Mouse (Mus musculus): ENCODE measurements at regions not wholly inside any gene's neighbourhood (a gene's known extent, or its start where the extent isn't known, plus 50 kb on each side); places are given as distances from the start of the nearest gene placed in this dataset.
"Not testable (repeated sequence)": the region's sequence is repeated elsewhere in the genome, so short reads cannot be mapped to it uniquely, and the experiment has no call there.

DNA sequence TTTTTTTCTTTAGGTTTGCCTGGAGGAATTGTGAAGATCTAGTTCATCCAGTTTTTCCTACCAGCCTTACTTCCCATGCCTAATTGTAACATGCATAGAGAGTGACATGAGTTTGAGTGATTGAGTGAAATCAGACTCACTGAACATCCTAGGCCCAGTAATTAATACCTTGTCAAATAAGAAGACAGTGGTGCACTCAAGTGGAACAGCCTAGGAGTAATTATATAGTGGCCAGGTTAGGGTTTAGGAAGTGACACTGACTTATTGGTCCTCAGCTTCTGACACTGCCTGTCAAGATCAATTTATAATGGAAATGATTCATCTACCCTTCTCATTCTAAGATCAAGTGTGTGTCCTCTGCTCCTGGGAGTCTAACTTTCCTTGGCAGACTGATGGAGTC is 250.8 kb downstream of the Tpbg start:
- DNase-seq (ENCODE audit: low read depth), result no peak

DNA sequence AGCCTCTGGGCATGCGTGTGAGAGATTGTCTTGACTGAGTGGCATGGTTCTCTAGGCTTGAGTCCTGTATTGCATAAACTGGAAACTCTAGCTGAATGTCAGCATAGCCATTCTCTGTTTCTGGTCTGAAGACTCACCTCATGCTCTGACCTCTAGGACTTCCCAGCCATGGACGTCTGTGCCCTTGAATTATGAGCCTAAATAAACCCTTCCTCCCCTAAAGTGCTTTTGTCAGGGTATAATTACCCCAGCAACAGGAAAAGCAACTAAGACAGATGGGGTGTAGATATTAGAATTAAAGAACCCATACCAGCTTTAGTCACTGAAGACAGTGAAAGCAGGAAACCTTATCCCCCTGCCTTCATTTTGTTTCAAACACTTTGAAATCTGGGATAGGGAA is 253.3 kb downstream of the Tpbg start:
- DNase-seq (ENCODE audit: low read depth), result no peak

DNA sequence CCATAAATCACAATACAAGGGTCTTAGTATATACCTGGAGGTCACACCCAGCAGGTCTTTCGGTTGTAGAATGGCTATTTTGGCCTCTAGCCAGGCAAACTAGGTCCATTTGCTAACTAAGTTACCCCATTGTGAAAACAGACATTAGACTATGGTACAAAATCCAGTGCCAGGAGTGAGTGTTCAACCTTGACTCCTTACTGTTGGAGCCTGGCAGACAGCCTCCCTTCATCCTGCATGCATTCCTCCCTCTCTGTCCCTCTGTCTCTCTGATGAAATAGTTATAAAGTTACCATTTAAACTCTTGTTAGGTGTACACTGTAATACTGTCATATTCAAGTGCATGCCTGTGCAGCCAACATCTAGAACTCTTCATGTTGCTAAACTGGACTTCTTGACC is 254.1 kb downstream of the Tpbg start:
- DNase-seq (ENCODE audit: low read depth), result no peak

DNA sequence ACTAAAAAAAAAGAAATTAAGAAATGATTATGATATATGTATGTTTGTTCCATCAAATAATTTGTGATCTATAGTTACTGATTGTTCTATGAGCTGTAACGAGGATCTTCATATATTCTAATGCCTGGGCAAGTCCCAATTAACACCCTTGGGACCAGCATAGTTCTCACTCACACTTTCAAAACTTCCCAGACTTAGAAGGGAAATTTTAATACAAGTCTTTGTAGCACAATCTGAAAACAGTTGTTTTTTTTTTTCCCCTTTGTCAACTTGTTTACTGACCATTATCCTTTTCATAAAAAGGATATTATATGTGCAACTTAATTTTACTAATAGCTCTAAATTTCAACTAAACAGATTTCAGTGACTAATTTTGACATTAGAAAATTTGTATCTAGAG is 257.1 kb downstream of the Tpbg start:
- no peak for DNase-seq (ENCODE audit: low read depth)

DNA sequence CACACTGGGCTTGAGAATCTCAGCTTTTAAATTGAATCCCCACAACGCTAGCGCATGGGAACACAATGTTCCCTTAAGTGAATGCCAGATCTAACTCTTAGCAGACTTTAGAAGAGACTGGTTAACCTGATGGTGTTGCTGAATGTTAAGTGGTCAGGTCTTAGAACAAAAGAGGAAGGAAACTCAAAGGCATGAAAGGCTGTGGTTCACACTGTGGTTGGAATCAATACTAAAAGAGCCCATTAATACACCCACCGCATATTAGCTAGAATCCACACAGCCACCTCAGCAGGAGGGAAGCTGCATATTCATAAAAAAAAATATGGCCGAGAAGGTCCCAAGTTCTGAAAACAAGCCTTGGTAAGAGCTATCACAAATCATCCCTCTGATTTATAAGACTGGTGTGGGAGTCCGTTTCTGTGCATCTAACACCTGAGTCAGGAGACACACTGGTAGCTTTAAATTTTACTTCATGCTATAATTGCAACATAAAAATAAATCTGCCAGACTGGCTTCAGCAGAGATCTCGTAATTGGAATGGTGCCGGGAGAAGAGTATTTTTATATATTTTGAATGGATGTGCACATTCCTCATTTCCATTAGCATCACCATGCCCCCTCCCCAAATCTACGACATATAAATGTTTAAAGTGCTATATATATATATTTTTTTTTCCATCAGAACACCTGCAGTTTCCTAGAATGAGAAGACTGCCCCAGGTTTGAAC is 259.3 kb downstream of the Tpbg start:
- DNase-seq (ENCODE audit: low read depth), result no peak

DNA sequence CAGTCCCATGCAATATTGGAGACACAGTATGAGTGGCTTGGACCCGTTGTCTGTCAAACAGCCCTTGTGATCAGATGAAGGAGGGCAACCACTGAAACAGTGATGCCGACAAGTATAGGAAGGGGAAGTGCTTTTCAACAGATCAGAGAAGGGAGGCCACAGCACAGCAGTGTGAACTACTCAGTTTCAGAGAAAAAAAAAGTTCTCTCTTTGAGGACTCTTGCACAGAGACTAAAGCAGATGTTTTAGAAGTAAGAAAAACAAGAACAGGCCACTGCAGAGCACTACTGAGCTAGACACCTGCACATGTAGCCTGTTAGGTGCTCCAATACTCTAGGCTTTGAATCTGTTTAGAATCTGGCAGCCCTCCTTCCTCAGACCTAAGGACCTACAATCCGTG is 261.4 kb downstream of the Tpbg start:
- DNase-seq (ENCODE audit: low read depth), result no peak

DNA sequence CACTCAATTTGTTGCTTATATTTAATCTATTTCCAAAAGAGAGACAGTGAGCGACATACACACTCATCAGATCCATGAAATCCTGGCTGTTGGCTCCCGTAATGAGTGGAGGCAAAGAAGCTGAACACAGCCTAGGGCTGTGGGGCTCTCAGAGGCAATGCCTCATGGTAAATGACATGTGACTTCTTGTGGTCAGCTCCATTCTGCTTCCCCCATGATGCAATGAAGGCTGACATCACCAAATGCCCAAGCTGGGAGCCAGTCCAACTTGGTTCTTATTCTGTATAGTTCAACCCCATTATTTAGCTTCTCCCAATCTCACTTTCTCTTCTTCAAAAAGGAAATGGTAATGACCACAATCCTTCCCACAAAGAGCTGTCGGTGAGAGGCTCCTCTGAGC is 262.5 kb downstream of the Tpbg start:
- DNase-seq (ENCODE audit: low read depth), result no peak

DNA sequence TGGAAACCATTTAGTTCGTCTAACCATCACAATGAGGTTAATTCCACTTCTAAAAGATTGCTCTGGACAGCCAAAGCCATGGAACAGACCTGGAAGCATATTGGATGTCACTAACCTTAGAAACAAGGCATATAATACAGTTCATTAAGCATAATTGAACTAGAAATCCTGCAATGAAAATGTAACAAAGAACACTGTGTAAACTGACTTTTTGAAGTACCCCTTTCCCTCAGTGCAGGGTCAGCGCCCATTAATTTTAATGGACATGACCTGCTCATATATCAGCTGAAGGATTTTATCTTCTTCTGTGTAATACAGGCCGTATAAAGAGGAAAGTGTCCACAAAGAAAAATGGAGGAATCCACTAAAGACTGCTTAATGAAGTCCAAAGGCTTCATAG is 263.7 kb downstream of the Tpbg start:
- no peak for DNase-seq (ENCODE audit: low read depth)

DNA sequence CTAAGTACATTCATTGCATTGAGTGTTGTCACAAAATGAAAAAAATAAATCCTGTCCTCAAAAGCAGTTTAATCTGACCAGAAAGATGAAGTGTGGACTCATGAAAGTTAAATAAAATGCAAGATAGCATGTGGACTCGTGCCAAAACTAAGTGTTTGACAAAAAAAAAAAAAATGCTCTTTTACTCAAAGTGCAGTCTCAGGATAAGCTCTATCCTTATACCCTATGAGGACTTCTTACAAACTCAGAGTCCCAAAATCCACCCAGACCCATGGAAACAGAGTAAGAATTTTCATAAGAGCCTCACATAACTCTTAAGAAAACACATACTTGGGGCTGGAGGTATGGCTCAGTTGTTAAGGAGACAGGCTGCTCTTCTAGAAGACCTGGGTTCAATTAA is 267.7 kb downstream of the Tpbg start:
- DNase-seq (ENCODE audit: low read depth), result no peak

DNA sequence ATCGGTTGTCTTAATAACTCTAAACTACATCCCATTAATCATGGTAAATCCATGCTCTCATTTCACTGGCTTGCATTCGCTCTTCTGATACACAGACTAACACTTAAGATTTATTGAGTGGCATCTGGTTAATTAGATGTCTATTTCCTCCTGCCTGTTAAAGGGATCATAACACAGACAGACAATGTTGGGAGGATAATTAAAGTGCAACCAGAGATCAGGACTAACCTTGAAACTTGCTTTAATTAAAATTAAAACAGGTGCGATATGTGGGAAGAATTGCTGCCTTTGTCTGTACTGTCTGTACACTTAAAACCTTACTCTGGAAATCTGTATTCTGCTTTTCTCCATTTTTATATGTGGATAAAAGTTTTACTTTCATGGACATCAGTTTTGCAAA is 277.2 kb downstream of the Tpbg start:
- DNase-seq (ENCODE audit: low read depth), result no peak

DNA sequence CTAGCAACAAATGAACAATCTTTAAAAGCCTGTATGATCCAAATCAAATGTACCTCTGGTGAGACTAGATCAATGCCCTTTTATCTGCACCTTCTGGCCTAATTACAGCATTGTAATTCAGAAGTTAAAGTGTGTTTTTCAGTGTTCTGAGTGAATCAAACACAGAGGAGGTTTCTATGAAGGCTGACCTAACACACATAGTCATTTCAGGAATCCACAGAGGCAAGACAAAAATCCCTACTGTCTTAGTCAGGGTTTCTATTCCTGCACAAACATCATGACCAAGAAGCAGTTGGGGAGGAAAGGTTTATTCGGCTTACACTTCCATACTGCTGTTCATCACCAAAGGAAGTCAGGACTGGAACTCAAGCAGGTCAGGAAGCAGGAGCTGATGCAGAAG is 293.4 kb downstream of the Tpbg start:
- not testable (repeated sequence) for DNase-seq (ENCODE audit: low read depth)

DNA sequence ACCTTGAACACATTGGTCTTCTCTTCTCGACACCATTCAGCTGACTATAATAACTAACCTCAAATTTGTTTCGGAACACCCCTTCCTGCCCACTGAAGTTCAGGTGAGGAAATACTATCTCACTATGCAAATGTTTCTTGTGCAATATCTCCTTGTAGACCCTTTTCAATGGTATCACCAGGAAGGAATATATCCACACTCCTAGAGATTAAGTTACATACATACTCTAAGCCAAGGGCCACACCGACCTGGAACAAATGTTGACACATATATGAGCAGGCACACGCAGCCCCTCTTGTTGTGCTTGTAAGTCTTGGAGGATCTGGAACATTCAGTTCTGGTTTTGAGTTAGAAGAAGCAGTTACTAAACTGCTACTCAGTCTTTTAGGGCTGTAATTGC is 303.7 kb downstream of the Tpbg start:
- DNase-seq (ENCODE audit: low read depth), result no peak

DNA sequence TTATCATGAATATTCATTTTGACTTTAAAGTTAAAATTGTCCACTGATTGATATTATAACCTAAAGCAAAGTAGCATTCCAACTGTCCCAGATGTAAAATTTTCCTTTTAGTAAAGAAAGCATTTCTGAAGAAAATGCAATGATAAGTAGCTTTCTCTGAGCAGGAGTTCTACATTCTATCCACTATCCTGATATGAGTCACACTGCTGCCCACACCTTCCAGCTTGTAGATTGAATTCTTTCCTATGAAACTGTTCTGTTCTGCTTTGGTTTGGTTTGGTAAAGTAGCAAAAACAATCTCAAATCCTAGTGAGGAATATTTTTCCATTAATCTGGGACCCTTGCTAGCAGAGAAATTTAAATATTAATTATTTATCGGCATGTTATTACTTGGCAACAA is 304.4 kb downstream of the Ube2cbp start:
- no peak for DNase-seq (ENCODE audit: low read depth)

DNA sequence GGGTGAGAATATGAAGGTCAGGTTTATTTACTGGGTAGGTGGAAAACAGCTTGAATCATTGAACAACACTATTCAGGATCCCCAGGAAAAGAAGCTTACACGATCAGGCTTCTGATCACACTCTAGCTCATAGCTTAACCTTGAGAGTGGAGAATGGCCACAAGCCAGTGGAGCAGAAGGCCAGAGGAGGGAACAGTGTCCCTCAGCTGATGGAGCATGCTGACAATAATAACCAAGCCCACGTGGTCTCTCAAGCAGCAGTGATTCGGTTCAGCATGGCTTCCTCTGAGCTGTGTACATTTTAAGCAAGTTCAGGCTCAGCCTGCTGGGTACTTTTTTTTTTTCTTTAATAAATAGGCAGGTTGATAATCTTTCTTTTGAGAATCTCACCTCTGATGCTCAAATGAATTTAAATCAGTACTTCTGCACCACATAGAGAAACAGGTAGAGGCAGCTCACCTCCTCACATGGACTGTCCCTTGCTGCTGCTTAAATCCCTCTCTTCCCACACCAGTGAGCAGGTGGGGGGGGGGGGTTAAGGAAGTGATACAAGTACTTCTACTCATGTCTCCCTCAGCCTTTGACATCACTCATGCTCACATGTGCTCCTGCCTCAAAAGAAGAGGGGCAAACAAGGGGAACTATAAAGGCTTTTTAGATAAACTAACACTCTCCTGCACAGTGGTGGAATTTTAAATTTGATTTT is 298.2 kb downstream of the Ube2cbp start:
- DNase-seq (ENCODE audit: low read depth), result no peak

DNA sequence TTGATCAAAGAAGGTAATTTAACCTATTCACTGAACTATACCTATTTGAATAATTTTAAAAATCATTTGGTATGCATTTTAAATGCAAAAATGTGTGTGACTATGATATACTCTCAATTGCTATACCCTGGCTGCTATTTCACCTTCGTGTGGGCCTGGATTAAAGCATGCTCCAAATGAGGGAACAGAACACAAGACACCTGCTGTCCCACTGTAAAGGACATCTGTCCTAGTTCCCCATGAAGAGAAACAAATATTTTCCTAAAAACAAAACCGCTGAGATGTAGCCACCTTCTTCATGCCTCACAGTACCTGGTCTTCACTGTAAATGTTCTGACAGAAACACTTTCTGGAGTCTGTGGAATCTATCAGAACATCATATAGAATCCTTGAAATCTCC is 294.0 kb downstream of the Ube2cbp start:
- no peak for DNase-seq (ENCODE audit: low read depth)

DNA sequence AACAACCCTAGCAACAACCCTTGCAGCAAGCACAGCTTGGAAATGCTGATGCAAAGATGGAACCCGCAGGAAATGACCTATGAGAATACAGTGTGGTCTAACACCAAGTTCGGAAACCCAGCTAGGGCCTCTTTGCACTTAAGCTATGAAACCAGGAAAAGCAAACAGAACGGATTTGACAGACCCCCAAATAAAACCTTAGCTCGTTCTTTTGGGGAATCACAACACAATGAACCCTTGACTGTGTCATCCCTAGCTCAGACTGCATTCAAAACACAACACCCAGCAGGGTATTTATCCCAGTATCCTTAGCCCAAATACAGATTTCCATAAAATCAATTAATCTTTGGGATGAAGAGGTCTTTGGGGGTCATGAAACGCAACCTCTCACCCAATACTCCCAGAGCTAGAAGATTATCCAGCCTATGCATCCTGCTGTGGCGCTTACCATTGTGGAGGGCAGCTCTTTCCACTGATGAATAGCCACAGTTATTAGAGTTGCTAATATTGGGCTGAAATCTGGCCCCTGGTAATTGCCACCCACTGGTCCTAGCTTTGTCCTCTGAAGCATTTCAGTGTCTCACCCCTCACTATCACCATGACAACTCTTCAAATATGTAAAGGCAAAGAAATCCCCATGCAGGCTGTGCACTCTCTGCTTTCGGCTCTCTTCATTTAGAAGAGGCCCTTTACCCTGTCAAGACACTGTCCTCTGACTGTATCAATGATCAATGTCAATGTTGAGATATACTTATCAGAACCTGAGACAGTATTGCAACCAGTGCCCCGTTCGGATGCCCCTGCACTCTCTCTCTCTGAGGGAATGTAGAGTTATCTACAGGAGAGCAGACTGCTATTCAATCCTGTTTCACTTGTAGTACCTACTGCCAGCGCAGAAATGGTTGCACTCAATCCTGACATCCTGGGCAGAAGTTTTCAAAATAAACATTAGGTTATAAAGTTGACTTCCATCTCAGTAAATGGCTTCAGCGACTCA is 277.7 kb downstream of the Ube2cbp start:
- DNase-seq (ENCODE audit: low read depth), result no peak

DNA sequence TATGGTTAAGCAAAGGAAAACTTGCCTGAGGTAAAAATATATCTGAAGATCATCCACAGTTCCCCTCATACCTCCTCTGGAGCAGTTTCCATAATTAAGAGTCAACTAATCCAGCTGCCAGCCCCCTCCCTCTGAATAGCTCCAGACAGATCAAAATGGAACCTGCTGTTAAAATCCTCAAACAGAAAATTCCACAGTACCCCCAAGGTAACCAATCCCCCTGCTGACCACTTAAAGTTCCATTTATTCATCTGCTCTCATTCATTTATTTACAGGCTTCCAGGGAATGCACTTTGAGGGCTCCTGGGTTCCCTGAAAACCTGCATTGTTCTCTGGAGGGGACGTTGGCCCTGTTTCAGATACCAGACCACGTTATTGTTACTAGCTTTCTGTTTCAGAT is 275.9 kb downstream of the Ube2cbp start:
- DNase-seq (ENCODE audit: low read depth), result no peak

DNA sequence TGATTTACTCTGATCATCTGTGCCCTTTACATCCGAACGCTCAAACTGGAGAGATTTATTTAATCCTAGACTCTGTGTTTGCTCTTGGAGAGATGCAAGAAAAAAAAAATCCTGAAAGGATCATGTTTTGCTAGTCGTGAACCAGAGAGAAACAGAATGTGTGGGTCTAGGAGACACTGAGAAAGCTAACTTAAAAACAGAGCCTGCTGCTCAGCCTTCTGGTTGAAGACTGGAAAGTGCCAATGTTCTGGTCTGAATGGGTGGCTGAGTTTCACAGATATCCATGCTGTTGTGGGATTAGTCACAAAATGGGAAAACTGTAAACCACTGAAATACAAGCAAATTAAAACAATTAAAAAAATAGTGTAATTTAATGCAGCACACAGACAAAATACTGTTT is 259.7 kb downstream of the Ube2cbp start:
- no peak for DNase-seq (ENCODE audit: low read depth)

DNA sequence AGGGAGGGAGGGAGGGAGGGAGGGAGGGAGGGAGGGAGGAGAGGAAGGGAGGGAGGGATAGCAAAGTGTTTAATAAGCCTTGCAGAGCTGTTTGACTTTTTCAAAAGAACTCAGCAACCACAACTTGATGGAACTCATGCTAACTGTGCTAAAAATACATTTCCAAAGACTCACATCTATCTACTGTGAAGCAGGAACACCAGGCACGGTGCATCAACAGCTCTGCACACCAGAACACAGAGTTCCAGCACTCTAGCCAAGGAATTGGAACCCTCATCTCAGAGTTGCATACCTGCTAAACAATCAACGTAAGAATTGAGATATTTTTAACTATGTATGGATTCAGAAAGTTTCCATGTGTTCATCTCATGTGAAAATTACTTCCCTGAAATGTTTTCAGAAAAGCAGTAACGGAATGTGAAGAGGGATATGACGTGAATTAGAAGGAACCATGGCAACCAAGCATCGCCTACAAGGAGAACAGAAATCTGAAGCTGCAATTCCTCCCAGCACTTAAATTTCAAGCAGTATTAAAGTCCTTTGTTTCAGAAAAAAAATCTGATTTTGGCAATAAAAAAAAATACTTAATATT is 256.3 kb downstream of the Ube2cbp start:
- DNase-seq (ENCODE audit: low read depth), result no peak

DNA sequence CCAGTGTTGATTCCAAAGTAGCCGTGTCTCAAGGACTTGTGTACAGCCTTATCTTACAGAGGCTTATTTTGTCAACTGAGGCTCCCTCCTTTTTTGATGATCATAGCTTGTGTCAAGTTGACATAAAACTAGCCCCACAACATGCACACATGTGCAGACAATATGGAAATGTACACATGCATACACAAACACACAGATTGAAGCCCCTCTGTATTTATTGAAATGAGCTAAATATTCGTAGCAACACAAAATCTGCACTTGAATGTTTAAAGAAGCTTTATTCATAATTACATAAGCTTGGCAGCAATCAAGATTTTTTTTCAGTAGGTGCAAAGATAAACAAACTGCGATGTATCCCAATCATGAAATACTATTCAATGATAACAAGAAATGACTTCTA is 253.5 kb downstream of the Ube2cbp start:
- DNase-seq (ENCODE audit: low read depth), result no peak

DNA sequence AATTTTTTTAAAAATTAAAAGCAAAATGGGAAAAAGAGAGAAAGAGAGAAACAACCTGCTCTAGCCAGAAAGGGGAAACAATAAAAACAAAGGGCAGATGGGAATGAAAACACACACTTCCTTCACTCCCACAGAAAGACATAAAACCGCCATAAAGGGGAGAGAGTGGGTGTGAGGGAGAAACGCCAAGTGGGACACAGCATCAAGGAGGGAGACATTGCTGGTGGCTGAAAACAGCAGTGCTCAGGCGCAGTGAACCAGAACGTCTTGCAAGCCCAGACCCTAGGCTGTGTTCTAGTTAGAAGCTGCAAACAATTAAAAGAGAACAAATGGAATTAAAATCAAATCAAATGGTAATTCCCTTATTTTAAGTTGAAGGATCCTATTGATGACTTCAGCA is 245.1 kb downstream of the Ube2cbp start:
- no peak for DNase-seq (ENCODE audit: low read depth)

DNA sequence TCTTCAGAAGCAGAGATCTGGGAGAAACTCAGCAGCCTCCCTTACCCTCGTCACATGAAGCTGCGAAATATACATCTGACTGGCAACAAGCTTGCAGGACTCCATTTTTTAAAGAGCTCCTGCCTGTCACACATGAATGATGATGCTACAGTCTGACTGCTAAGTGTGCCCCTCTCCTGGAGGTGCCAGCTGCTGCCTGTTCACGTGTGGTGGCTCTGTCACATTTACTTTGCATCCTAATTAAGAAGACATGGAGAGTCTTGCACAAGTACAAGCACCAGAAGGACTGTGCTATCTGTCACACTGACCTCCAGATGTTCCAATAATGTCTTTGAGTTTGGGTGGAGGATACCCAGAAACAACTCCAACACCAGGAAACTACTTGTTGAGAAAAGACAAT is 240.2 kb downstream of the Ube2cbp start:
- no peak for DNase-seq (ENCODE audit: low read depth)

All from c-Kit-positive CD71-positive TER-119-negative erythroid progenitor cells, embryonic 14.5 days (primary cell).